ENCODE assay signal across 10 mouse cellular contexts in the genomic region with DNA sequence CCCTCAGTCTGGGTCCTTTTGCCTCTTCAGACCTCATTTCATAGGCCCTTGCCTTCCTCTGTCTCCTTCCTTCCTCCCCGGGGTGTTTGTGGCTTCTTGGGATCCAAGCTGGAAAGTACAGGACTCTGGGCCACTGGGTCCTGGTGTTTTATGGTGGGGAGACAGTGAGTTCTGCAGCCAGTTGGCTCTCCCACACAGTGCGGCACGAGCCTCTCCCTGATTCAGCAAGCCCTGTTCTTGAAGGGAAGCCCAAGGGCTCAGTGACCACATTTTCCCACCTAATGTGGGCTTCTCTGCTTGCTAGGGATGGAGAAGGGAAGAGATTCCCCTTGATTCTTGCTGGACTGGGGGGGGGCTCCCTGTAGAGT. TPM values are rescaled to one million over a fixed set of nuclear protein-coding genes. Genes with fewer than 3 reads are reported as not detected.
DNase-seq lines count a peak whose midpoint lies in the region; ATAC-seq and TF ChIP-seq lines count a peak whose summit lies in the region.
"Had no signal": no experiment of that assay in that cellular context is flagged by ENCODE, and none has a peak within 500 bp of the region (broad histone marks: within the 10 kb centered on the region; RNA-seq: fewer than 3 reads in every experiment).

No protein-coding gene starts in this region.

- peak overlapping the region; percentile 53; the same call in 1 of the 2 replicates for H3K9ac ChIP-seq in kidney, embryonic 15.5 days
- peak overlapping the region; percentile 62 for H3K9ac ChIP-seq in hindbrain, embryonic 15.5 days

- H3K27ac ChIP-seq in kidney, embryonic 15.5 days = peak overlapping the region; percentile 98
- H3K27ac ChIP-seq in cortical plate, adult 2 months (ENCODE audit: insufficient read depth, low read length) = peak overlapping the region; percentile 85
- H3K27ac ChIP-seq in hindbrain, embryonic 15.5 days (replicated peaks) = peak overlapping the region; percentile 89

- H3K79me2 ChIP-seq in myocyte (ENCODE audit: control insufficient read depth, insufficient read depth) = peaks cover 78% of the 10 kb centered on the region

- H3K4me3 ChIP-seq in kidney, embryonic 15.5 days (replicated peaks) = peak overlapping the region; percentile 75
- no peak overlapping the region; the same call in 1 of the 2 replicates for H3K4me3 ChIP-seq in cortical plate, adult 2 months (ENCODE audit: insufficient read depth, low read length)
- peak overlapping the region; percentile 50 for H3K4me3 ChIP-seq in hindbrain, embryonic 15.5 days
- H3K4me3 ChIP-seq in myocyte = peak overlapping the region; percentile 73

- no peaks in the 10 kb centered on the region for H3K9me3 ChIP-seq in kidney, embryonic 15.5 days (replicated peaks)
- no peaks in the 10 kb centered on the region for H3K9me3 ChIP-seq in hindbrain, embryonic 15.5 days

- WGBS in kidney, embryonic 15.5 days = 22% methylated on average over 3 of the region's 3 CpGs
- WGBS in hindbrain, embryonic 15.5 days = 60% methylated on average over 3 of the region's 3 CpGs

- no peaks in the 10 kb centered on the region for H3K36me3 ChIP-seq in kidney, embryonic 15.5 days
- H3K36me3 ChIP-seq in hindbrain, embryonic 15.5 days = no peaks in the 10 kb centered on the region
- no peaks in the 10 kb centered on the region for H3K36me3 ChIP-seq in myocyte (ENCODE audit: control insufficient read depth, insufficient read depth)

- H3ac ChIP-seq in myocyte (ENCODE audit: control insufficient read depth, insufficient read length) = no peak overlapping the region

- peaks cover 90% of the 10 kb centered on the region for H3K4me1 ChIP-seq in kidney, embryonic 15.5 days
- H3K4me1 ChIP-seq in cortical plate, adult 2 months (ENCODE audit: control insufficient read depth, insufficient read depth, low read length) = peaks cover 10% of the 10 kb centered on the region
- peaks cover 87% of the 10 kb centered on the region for H3K4me1 ChIP-seq in hindbrain, embryonic 15.5 days (replicated peaks)

- H3K4me2 ChIP-seq in kidney, embryonic 15.5 days = peak overlapping the region; percentile 86
- peak overlapping the region; percentile 98 for H3K4me2 ChIP-seq in hindbrain, embryonic 15.5 days
- peak overlapping the region; percentile 96 for H3K4me2 ChIP-seq in myocyte (ENCODE audit: low read depth)

- TF ChIP-seq POLR2A in cortical plate, adult 2 months (IDR thresholded peaks at IDR 0.05; ENCODE audit: extremely low read depth, insufficient read depth, low read length) = no peak
- no peak for TF ChIP-seq POLR2A in myocyte (IDR thresholded peaks at IDR 0.05; ENCODE audit: insufficient read length, low read depth)

- no peak for DNase-seq in kidney, adult 18-20 months
- no peak for DNase-seq in cerebellum, postnatal 36 days
- no peak for DNase-seq in layer of hippocampus, adult 18-20 months (ENCODE audit: low spot score in 2 of 2)
- DNase-seq in natural killer cell, adult 2 months (ENCODE audit: low spot score in 2 of 2) = no peak

- H3K27me3 ChIP-seq in kidney, embryonic 15.5 days = no peaks in the 10 kb centered on the region
- H3K27me3 ChIP-seq in hindbrain, embryonic 15.5 days = no peaks in the 10 kb centered on the region
- H3K27me3 ChIP-seq in myocyte (ENCODE audit: control insufficient read depth, insufficient read depth, insufficient read length) = no peaks in the 10 kb centered on the region

- no peak for ATAC-seq in kidney, embryonic 15.5 days (replicated peaks; ENCODE audit: low FRiP score)
- no peak for ATAC-seq in hindbrain, embryonic 15.5 days (ENCODE audit: low FRiP score, low read depth)

- TF ChIP-seq CTCF in cortical plate, adult 2 months (IDR thresholded peaks at IDR 0.05; ENCODE audit: extremely low read depth, insufficient read depth, low read length) = no peak

TF ChIP-seq in myocyte, 11 proteins besides CTCF, POLR2A, EP300 and RAD21:
- TF ChIP-seq CEBPB (IDR thresholded peaks at IDR 0.05; ENCODE audit: insufficient read depth, poor library complexity, severe bottlenecking) = no peak
- no peak for TF ChIP-seq MAX (IDR thresholded peaks at IDR 0.05; ENCODE audit: low read depth)
- no peak for TF ChIP-seq USF1 (IDR thresholded peaks at IDR 0.05; ENCODE audit: low read depth)
- TF ChIP-seq MYOG (IDR thresholded peaks at IDR 0.05; ENCODE audit: control insufficient read depth in 1 of 3, insufficient read depth in 1 of 3, insufficient read length in 2 of 3, low read depth in 2 of 3) = no peak
- no peak for TF ChIP-seq MYOD1 (IDR thresholded peaks at IDR 0.05; ENCODE audit: control insufficient read depth in 1 of 3, insufficient read length in 2 of 3, low read depth in 2 of 3)
- TF ChIP-seq TCF3 (IDR thresholded peaks at IDR 0.05; ENCODE audit: insufficient read length, low read depth) = no peak
- no peak for TF ChIP-seq E2F4 (IDR thresholded peaks at IDR 0.05; ENCODE audit: insufficient read depth)
- no peak for TF ChIP-seq SRF (IDR thresholded peaks at IDR 0.05; ENCODE audit: control insufficient read depth, insufficient read length, low read depth)
- no peak for TF ChIP-seq TCF12 (IDR thresholded peaks at IDR 0.05; ENCODE audit: insufficient read depth, poor library complexity, severe bottlenecking)
- no peak for TF ChIP-seq POLR2AphosphoS2 (IDR thresholded peaks at IDR 0.05; ENCODE audit: insufficient read length, low read depth)
- TF ChIP-seq REST (IDR thresholded peaks at IDR 0.05; ENCODE audit: insufficient read depth, insufficient read length) = no peak

RNA-seq across cellular contexts. Expression of a gene that starts 14.9 kb away (rescaled TPM):
- 29.3 and 32.1 TPM in 2 replicates for polyA plus RNA-seq in kidney, embryonic 15.5 days (2015; fragmentation: Nextera tagmentation; extraction: Ambion mirVana)
- 6.3 and 6.8 TPM in 2 replicates for polyA plus RNA-seq in cortical plate, adult 2 months (2012; rRNA removed)
- polyA plus RNA-seq in hindbrain, embryonic 15.5 days (2015; fragmentation: Nextera tagmentation; extraction: Ambion mirVana) = 11.4 and 16.8 TPM in 2 replicates
- 27.3 TPM for polyA plus RNA-seq in myocyte (2012; fragmentation: generic; extraction: Trizol)
- total RNA-seq in layer of hippocampus, adult 18-20 months (2021) = 10 to 100 TPM; 18.3 to 26.6 TPM

RNA-seq across cellular contexts. Expression of a gene that starts 34.9 kb away (rescaled TPM):
- polyA plus RNA-seq in kidney, embryonic 15.5 days (2015; fragmentation: Nextera tagmentation; extraction: Ambion mirVana) = 36.3 and 39.1 TPM in 2 replicates
- polyA plus RNA-seq in cortical plate, adult 2 months (2012; rRNA removed) = 0.40 and 0.56 TPM in 2 replicates
- polyA plus RNA-seq in hindbrain, embryonic 15.5 days (2015; fragmentation: Nextera tagmentation; extraction: Ambion mirVana) = 5.5 and 6.0 TPM in 2 replicates
- 2.6 TPM for polyA plus RNA-seq in myocyte (2012; fragmentation: generic; extraction: Trizol)
- total RNA-seq in layer of hippocampus, adult 18-20 months (2021) = under 1 TPM; 0.36 to 0.79 TPM

RNA-seq across cellular contexts. Expression of a gene that starts 40.3 kb away (rescaled TPM):
- 0.48 and 0.51 TPM in 2 replicates for polyA plus RNA-seq in kidney, embryonic 15.5 days (2015; fragmentation: Nextera tagmentation; extraction: Ambion mirVana)
- 3.4 and 3.5 TPM in 2 replicates for polyA plus RNA-seq in cortical plate, adult 2 months (2012; rRNA removed)
- 1.8 and 3.1 TPM in 2 replicates for polyA plus RNA-seq in hindbrain, embryonic 15.5 days (2015; fragmentation: Nextera tagmentation; extraction: Ambion mirVana)
- polyA plus RNA-seq in myocyte (2012; fragmentation: generic; extraction: Trizol) = 0.05 TPM
- 1 to 10 TPM in 1 of 2 experiments, under 1 TPM in 1; 0.52 to 1.2 TPM for total RNA-seq in layer of hippocampus, adult 18-20 months (2021)
- total RNA-seq: adrenal gland, adult 18-20 months; neutrophil, adult 5-6 weeks had no signal
